Mouse (Mus musculus) MEL (cell line): Measurements from ENCODE around the gene Tnp1.

Experiments
- ETS1 ChIP-seq: IDR thresholded peaks from 2 replicates; pipeline ENCODE4 v1.6.1; 2012; ENCODE audit warnings: low read depth, mild to moderate bottlenecking, inconsistent platforms, low read length, improper control_type of control experiment, moderate library complexity
- ZC3H11A ChIP-seq: IDR thresholded peaks from 2 replicates; pipeline ENCODE4 v1.6.1; 2012; ENCODE audit warnings: low read depth, mild to moderate bottlenecking, inconsistent platforms, low read length, improper control_type of control experiment

GRCm38 (mm10) chr1:73038532-73038931 is 22.8 kb upstream of the Tnp1 start:
- TF ChIP-seq ETS1 (no peak), ZC3H11A (no peak)
